Mouse (Mus musculus) layer of hippocampus, adult 2 months (tissue): Measurements from ENCODE around the gene Tnk2. TPM values are rescaled to one million over a fixed set of nuclear protein-coding genes. Genes with fewer than 3 reads are reported as not detected.

Experiments
- DNase-seq, 2 experiments: peaks; one replicate each; pipeline ENCODE4 v3.0.0; 2022; ENCODE audit warnings: low spot score in 2 of 2
- H3K27ac ChIP-seq: fragments of 200-600 bp; 2 replicates; pipeline ENCODE4 v1.8.1; 2022
- H3K4me3 ChIP-seq: fragments of 200-600 bp; 2 replicates; pipeline ENCODE4 v1.8.1; 2022; ENCODE audit warnings: mild to moderate bottlenecking
- CTCF ChIP-seq: fragments of 200-600 bp; conservative IDR thresholded peaks from 2 replicates; pipeline ENCODE4 v1.8.1; 2022; ENCODE audit warnings: antibody characterized with exemption, mild to moderate bottlenecking, moderate library complexity
- total RNA-seq, 2 experiments: library from RNA; stranded (reverse); gene quantifications; 2 replicates each; pipeline ENCODE4 v1.2.3; 2021

Gene Tnk2
- total RNA-seq, 2 experiments from 2014 or later = 210 to 212 TPM

- Histone ChIP-seq H3K27ac (no peak overlapping the region), H3K4me3 (no peak overlapping the region)
- no peak for DNase-seq
- TF ChIP-seq CTCF = no peak
Observed at GRCm38 (mm10) chr16:32677040-32677700, 33.5 kb downstream of the Tnk2 start.

- no peak for TF ChIP-seq CTCF
- no peak for DNase-seq
- Histone ChIP-seq H3K27ac (no peak overlapping the region), H3K4me3 (no peak overlapping the region)
Observed at GRCm38 (mm10) chr16:32677903-32678302, 34.2 kb downstream of the Tnk2 start.

- TF ChIP-seq CTCF = no peak
- DNase-seq = no peak
- no peak overlapping the region for H3K27ac ChIP-seq
- H3K4me3 ChIP-seq = no peak overlapping the region
Observed at GRCm38 (mm10) chr16:32678812-32679211, 35.1 kb downstream of the Tnk2 start.

GRCm38 (mm10) chr16:32679976-32680375 is 36.3 kb downstream of the Tnk2 start:
- DNase-seq = no peak
- no peak overlapping the region for H3K4me3 ChIP-seq
- H3K27ac ChIP-seq = no peak overlapping the region
- no peak for TF ChIP-seq CTCF

- Histone ChIP-seq H3K27ac (no peak overlapping the region), H3K4me3 (no peak overlapping the region)
- TF ChIP-seq CTCF = no peak
- DNase-seq = no peak
Observed at GRCm38 (mm10) chr16:32680806-32681205, 37.1 kb downstream of the Tnk2 start.

GRCm38 (mm10) chr16:32682194-32682593 is 38.5 kb downstream of the Tnk2 start:
- peak; percentile 90 for TF ChIP-seq CTCF
- no peak overlapping the region for H3K27ac ChIP-seq
- no peak overlapping the region for H3K4me3 ChIP-seq
- peak; percentile 44 to 76 for DNase-seq

- no peak for TF ChIP-seq CTCF
- Histone ChIP-seq H3K4me3 (no peak overlapping the region), H3K27ac (no peak overlapping the region)
- DNase-seq = no peak
Observed at GRCm38 (mm10) chr16:32682841-32683240, 39.2 kb downstream of the Tnk2 start.

- DNase-seq = peak in 1 of 2 experiments; percentile 58
- TF ChIP-seq CTCF = peak; percentile 87
- Histone ChIP-seq H3K27ac (no peak overlapping the region), H3K4me3 (no peak overlapping the region)
Observed at GRCm38 (mm10) chr16:32683343-32683742, 39.7 kb downstream of the Tnk2 start.

- TF ChIP-seq CTCF = no peak
- Histone ChIP-seq H3K27ac (no peak overlapping the region), H3K4me3 (no peak overlapping the region)
- no peak for DNase-seq
Observed at GRCm38 (mm10) chr16:32685405-32685804, 41.7 kb downstream of the Tnk2 start.

GRCm38 (mm10) chr16:32685998-32686397 is 42.3 kb downstream of the Tnk2 start:
- no peak for TF ChIP-seq CTCF
- DNase-seq = no peak
- no peak overlapping the region for H3K27ac ChIP-seq
- H3K4me3 ChIP-seq = no peak overlapping the region

- no peak for DNase-seq
- no peak overlapping the region for H3K27ac ChIP-seq
- peak; percentile 48 for TF ChIP-seq CTCF
- no peak overlapping the region for H3K4me3 ChIP-seq
Observed at GRCm38 (mm10) chr16:32687221-32687620, 43.5 kb downstream of the Tnk2 start.

GRCm38 (mm10) chr16:32688770-32689169 is 45.1 kb downstream of the Tnk2 start:
- TF ChIP-seq CTCF = no peak
- Histone ChIP-seq H3K27ac (peak overlapping the region; percentile 83), H3K4me3 (no peak overlapping the region)
- peak; percentile 37 to 55 for DNase-seq

GRCm38 (mm10) chr16:32689501-32689900 is 45.8 kb downstream of the Tnk2 start:
- H3K27ac ChIP-seq = peak overlapping the region; percentile 83
- no peak overlapping the region for H3K4me3 ChIP-seq
- peak; percentile 60 to 79 for DNase-seq
- peak; percentile 95 for TF ChIP-seq CTCF

GRCm38 (mm10) chr16:32696841-32697464 is 53.3 kb downstream of the Tnk2 start:
- DNase-seq = no peak
- peak; percentile 83 for TF ChIP-seq CTCF
- Histone ChIP-seq H3K27ac (no peak overlapping the region), H3K4me3 (no peak overlapping the region)
